Mouse (Mus musculus): Measurements from ENCODE around the gene Faap100. TPM values are rescaled to one million over a fixed set of nuclear protein-coding genes. Genes with fewer than 3 reads are reported as not detected.
A peak's percentile ranks its signal among the peaks of the same experiment; 100 is the strongest.

The Faap100 gene
- total and polyA plus RNA-seq, 3 experiments = 7.7 to 17.7 (median 14.3) TPM

DNA sequence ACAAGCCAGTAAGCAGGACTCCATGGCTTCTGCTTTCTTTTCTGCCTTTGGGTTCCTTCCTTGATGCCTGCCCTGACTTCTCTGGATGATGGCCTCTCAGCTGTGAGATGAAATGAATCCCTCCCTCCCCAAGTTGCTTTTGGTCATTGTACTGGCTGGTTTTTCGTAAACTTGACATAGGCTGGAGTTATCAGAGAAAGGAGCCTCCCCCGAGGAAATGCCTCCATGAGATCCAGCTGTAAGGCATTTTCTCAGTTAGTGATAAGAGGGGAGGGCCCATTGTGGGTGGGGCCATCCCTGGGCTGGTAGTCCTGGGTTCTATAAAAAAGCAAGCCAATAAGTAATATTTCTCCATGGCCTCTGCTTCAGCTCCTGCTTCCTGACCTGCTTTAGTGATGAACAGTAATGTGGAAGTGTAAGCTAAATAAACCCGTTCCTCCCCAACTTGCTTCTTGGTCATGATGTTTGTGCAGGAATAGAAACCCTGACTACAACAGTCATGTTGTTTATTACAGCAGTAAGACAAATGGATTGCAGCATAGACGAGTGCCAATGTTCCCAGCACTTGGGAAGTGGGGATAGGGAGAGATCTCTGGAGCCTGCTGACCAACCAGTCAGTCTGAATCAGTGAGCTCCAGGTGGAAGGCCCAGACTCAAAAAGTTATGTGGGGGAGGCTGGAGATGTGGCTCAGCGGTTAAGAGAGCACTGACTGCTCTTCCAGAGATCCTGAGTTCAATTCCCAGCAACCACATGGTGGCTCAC is 23.1 kb downstream of the Faap100 start:
- Histone ChIP-seq H3K27me3 (replicated peaks) (peaks cover 1% of the 10 kb centered on the region), H3K27ac (ENCODE audit: insufficient read depth, low read depth) (no peak overlapping the region), H3K9me3 (replicated peaks; ENCODE audit: low read length) (no peaks in the 10 kb centered on the region), H3K4me2 (ENCODE audit: insufficient read depth, low read depth, poor library complexity, severe bottlenecking) (no peak overlapping the region), H3K4me3 (replicated peaks in 1 of 3; ENCODE audit: low read depth in 2 of 3, low read length in 2 of 3, poor library complexity in 1 of 3) (no peak overlapping the region), H3K9ac (ENCODE audit: insufficient read depth, low read depth) (no peak overlapping the region), H3K36me3 (replicated peaks in 1 of 2; ENCODE audit: control insufficient read depth in 1 of 2, insufficient read depth in 1 of 2, low read length in 1 of 2) (no peaks in the 10 kb centered on the region), H3K79me2 (replicated peaks; ENCODE audit: control insufficient read depth, extremely low read depth, insufficient read depth, poor library complexity, severe bottlenecking) (no peaks in the 10 kb centered on the region), H3K4me1 (ENCODE audit: control insufficient read depth in 1 of 2, insufficient read depth in 2 of 2) (peaks cover 10 to 47% of the 10 kb centered on the region in 2 experiments)
- DNase-seq (ENCODE audit: extremely low read depth) = no peak
- in situ Hi-C loops (cut with MboI; ENCODE audit: low pct_ligation_motif_present, low pct_unique_long_range_greater_than_20kb, low sequenced_read_pairs) = no loop called here
- TF ChIP-seq JUN (IDR thresholded peaks at IDR 0.05; ENCODE audit: insufficient read depth, low read depth, low read length) (no peak), MEF2A (IDR thresholded peaks at IDR 0.05; ENCODE audit: borderline replicate concordance, low read depth, low read length) (no peak)
- dilution Hi-C loops (cut with MboI; ENCODE audit: extremely low pct_ligation_motif_present, extremely low pct_unique_long_range_greater_than_20kb, low sequenced_read_pairs) = no loop called here

DNA sequence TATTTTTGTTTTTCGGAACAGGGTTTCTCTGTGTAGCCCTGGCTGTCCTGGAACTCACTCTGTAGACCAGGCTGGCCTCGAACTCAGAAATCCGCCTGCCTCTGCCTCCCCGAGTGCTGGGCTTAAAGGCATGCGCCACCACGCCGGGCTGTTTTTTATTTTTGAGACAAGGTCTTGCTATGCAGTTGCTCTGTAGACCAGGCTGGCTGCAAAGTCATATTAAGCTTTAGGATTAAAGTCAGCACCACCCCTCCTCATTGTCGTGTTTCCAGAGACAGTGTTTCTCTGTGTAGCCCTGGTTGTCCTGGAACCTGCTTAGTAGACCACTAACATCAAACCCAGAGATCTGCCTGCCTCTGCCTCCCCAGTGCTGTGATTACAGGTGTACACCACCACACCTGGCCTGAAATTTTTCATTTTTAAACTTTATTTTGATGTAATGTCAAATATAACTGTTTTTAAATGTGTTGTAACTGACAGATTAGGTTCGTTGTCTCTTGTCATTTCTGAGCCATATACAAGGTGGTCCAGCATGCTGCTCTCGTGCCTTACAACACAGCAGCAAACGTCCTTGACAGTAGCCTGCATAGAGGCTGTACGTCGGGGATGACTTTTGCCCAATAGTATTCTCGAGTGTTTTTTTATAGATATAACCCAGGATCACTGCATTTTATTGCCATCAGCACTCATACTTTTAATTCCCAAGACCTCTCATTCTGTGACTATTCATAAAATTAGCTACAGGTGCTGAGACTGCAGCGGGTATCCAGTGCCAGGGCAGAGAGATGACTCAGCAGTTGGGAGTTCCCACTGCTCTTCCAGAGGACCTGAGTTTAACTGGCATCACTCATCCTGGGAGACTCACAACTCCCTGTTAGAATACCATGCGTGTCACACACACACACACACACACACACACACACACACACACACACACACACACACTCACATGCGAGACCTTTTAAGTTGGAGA is 24.0 kb downstream of the Faap100 start:
- no peak for TF ChIP-seq MYC (IDR thresholded peaks at IDR 0.05; ENCODE audit: low read depth, low read length)
- TF ChIP-seq NELFE (IDR thresholded peaks at IDR 0.05; ENCODE audit: low read depth, low read length) = no peak
- TF ChIP-seq TCF12 (IDR thresholded peaks at IDR 0.05; ENCODE audit: low read depth, low read length) = no peak
- no peak for TF ChIP-seq E2F4 (IDR thresholded peaks at IDR 0.05; ENCODE audit: insufficient replicate concordance, low read depth, low read length)
- no peak for TF ChIP-seq SIN3A (IDR thresholded peaks at IDR 0.05; ENCODE audit: low read length)
- no peak for TF ChIP-seq MAZ (IDR thresholded peaks at IDR 0.05; ENCODE audit: low read depth, low read length)
- no peak for TF ChIP-seq ETS1 (conservative IDR thresholded peaks at IDR 0.05; ENCODE audit: low read depth, low read length)
- TF ChIP-seq GABPA (IDR thresholded peaks at IDR 0.05; ENCODE audit: insufficient replicate concordance, low read depth, low read length) = no peak
- Histone ChIP-seq H3K36me3 (replicated peaks in 1 of 2; ENCODE audit: control insufficient read depth in 1 of 2, insufficient read depth in 1 of 2, low read length in 1 of 2) (no peaks in the 10 kb centered on the region), H3K27ac (ENCODE audit: insufficient read depth, low read depth) (no peak overlapping the region), H3K4me2 (ENCODE audit: insufficient read depth, low read depth, poor library complexity, severe bottlenecking) (peak overlapping the region; percentile 85; the same call in 1 of the 2 replicates), H3K4me3 (replicated peaks in 1 of 3; ENCODE audit: low read depth in 2 of 3, low read length in 2 of 3, poor library complexity in 1 of 3) (no peak overlapping the region), H3K9me3 (replicated peaks; ENCODE audit: low read length) (no peaks in the 10 kb centered on the region), H3K9ac (ENCODE audit: insufficient read depth, low read depth) (no peak overlapping the region), H3K27me3 (replicated peaks) (no peaks in the 10 kb centered on the region), H3K4me1 (ENCODE audit: control insufficient read depth in 1 of 2, insufficient read depth in 2 of 2) (peaks cover 10 to 52% of the 10 kb centered on the region in 2 experiments), H3K79me2 (replicated peaks; ENCODE audit: control insufficient read depth, extremely low read depth, insufficient read depth, poor library complexity, severe bottlenecking) (no peaks in the 10 kb centered on the region)
- in situ Hi-C loops (cut with MboI; ENCODE audit: low pct_ligation_motif_present, low pct_unique_long_range_greater_than_20kb, low sequenced_read_pairs) = no loop called here
- DNase-seq (ENCODE audit: extremely low read depth) = no peak
- dilution Hi-C loops (cut with MboI; ENCODE audit: extremely low pct_ligation_motif_present, extremely low pct_unique_long_range_greater_than_20kb, low sequenced_read_pairs) = no loop called here
